Mouse (Mus musculus): ENCODE measurements around the gene Gm45808. TPM values are rescaled to one million over a fixed set of nuclear protein-coding genes. Genes with fewer than 3 reads are reported as not detected.

Gene Gm45808
- polyA plus RNA-seq, 1 experiment from 2014 or later: not detected

- Histone ChIP-seq H3K4me1 (no peaks in the 10 kb centered on the region), H3K27ac (replicated peaks) (no peak overlapping the region), H3K36me3 (peaks cover 100% of the 10 kb centered on the region), H3K4me3 (no peak overlapping the region), H3K27me3 (ENCODE audit: low read depth, poor library complexity, severe bottlenecking) (peaks cover 5% of the 10 kb centered on the region), H3K9me3 (replicated peaks) (no peaks in the 10 kb centered on the region)
- DNase-seq (ENCODE audit: low spot score): no peak
- WGBS: 97% methylated on average over 8 of the region's 8 CpGs
Observed at GRCm38 (mm10) chr7:45426556-45426955, 60.1 kb downstream of the Gm45808 start.

GRCm38 (mm10) chr7:45421194-45421593, 65.4 kb downstream of the Gm45808 start:
- WGBS: 92% methylated on average over 14 of the region's 14 CpGs
- peaks cover 21% of the 10 kb centered on the region for H3K4me1 ChIP-seq
- no peak overlapping the region for H3K4me3 ChIP-seq
- no peak overlapping the region for H3K27ac ChIP-seq (replicated peaks)
- no peaks in the 10 kb centered on the region for H3K9me3 ChIP-seq (replicated peaks)
- H3K27me3 ChIP-seq (ENCODE audit: low read depth, poor library complexity, severe bottlenecking): peaks cover 59% of the 10 kb centered on the region
- H3K36me3 ChIP-seq: peaks cover 63% of the 10 kb centered on the region
- no peak for DNase-seq (ENCODE audit: low spot score)

- 60% methylated on average over 6 of the region's 6 CpGs for WGBS
- H3K4me1 ChIP-seq: peaks cover 24% of the 10 kb centered on the region
- peaks cover 65% of the 10 kb centered on the region for H3K27me3 ChIP-seq (ENCODE audit: low read depth, poor library complexity, severe bottlenecking)
- H3K27ac ChIP-seq (replicated peaks): no peak within 1 kb of the TSS
- DNase-seq (ENCODE audit: low spot score): no peak
- peaks cover 56% of the 10 kb centered on the region for H3K36me3 ChIP-seq
- H3K4me3 ChIP-seq: no peak within 1 kb of the TSS
- H3K9me3 ChIP-seq (replicated peaks): no peaks in the 10 kb centered on the region
Observed at GRCm38 (mm10) chr7:45420615-45420919, 66.0 kb downstream of the Gm45808 start, which contains the start of gene Lhb. TSS of gene Lhb (plus strand) at chr7:45420820.

GRCm38 (mm10) chr7:45419859-45420614, 66.6 kb downstream of the Gm45808 start:
- Histone ChIP-seq H3K9me3 (replicated peaks) (no peaks in the 10 kb centered on the region), H3K27ac (replicated peaks) (no peak overlapping the region), H3K27me3 (ENCODE audit: low read depth, poor library complexity, severe bottlenecking) (peaks cover 70% of the 10 kb centered on the region), H3K4me3 (no peak overlapping the region), H3K4me1 (peaks cover 27% of the 10 kb centered on the region), H3K36me3 (peaks cover 51% of the 10 kb centered on the region)
- 15% methylated on average over 27 of the region's 27 CpGs for WGBS
- no peak for DNase-seq (ENCODE audit: low spot score)

GRCm38 (mm10) chr7:45417962-45418492, 68.6 kb downstream of the Gm45808 start:
- H3K27me3 ChIP-seq (ENCODE audit: low read depth, poor library complexity, severe bottlenecking): peaks cover 90% of the 10 kb centered on the region
- no peak overlapping the region for H3K27ac ChIP-seq (replicated peaks)
- peaks cover 44% of the 10 kb centered on the region for H3K4me1 ChIP-seq
- H3K4me3 ChIP-seq: 0 out of 2 replicates have a peak overlapping the region, but pooled peaks have one; percentile 4
- H3K9me3 ChIP-seq (replicated peaks): no peaks in the 10 kb centered on the region
- H3K36me3 ChIP-seq: peaks cover 31% of the 10 kb centered on the region
- 13% methylated on average over 13 of the region's 13 CpGs for WGBS
- DNase-seq (ENCODE audit: low spot score): no peak

Small RNA genes lying within 50 kb of the gene (microRNA-seq; reads per million reads assigned to microRNA genes)
- 0.90 reads per million for gene Gm22133

Other genes with a start within 250 kb of the Gm45808 start
- gene Cd37, start 247.7 kb downstream of the Gm45808 start, polyA plus RNA-seq (2016; fragmentation: Nextera tagmentation; extraction: Ambion mirVana): 0.43 and 0.65 TPM in 2 replicates
- gene Slc6a16, start 245.7 kb downstream of the Gm45808 start, polyA plus RNA-seq (2016; fragmentation: Nextera tagmentation; extraction: Ambion mirVana): 0.07 TPM in 1 of 2 replicates, not detected in the other
- not detected in 2 replicates for gene Slc6a21, start 209.3 kb downstream of the Gm45808 start, polyA plus RNA-seq (2016; fragmentation: Nextera tagmentation; extraction: Ambion mirVana)
- gene Trpm4, start 153.0 kb downstream of the Gm45808 start, polyA plus RNA-seq (2016; fragmentation: Nextera tagmentation; extraction: Ambion mirVana): 7.0 and 9.6 TPM in 2 replicates
- gene Hrc, start 151.5 kb downstream of the Gm45808 start, polyA plus RNA-seq (2016; fragmentation: Nextera tagmentation; extraction: Ambion mirVana): 0.12 and 0.29 TPM in 2 replicates
- 6.4 and 7.4 TPM in 2 replicates for gene Ppfia3, start 119.8 kb downstream of the Gm45808 start, polyA plus RNA-seq (2016; fragmentation: Nextera tagmentation; extraction: Ambion mirVana)
- gene Lin7b, start 116.2 kb downstream of the Gm45808 start, polyA plus RNA-seq (2016; fragmentation: Nextera tagmentation; extraction: Ambion mirVana): 1.0 and 1.4 TPM in 2 replicates
- gene Snrnp70, start 91.1 kb downstream of the Gm45808 start, polyA plus RNA-seq (2016; fragmentation: Nextera tagmentation; extraction: Ambion mirVana): 254 and 268 TPM in 2 replicates
- not detected in 2 replicates for gene Kcna7, start 81.2 kb downstream of the Gm45808 start, polyA plus RNA-seq (2016; fragmentation: Nextera tagmentation; extraction: Ambion mirVana)
- 0.51 and 0.61 TPM in 2 replicates for gene Ntf5, start 73.1 kb downstream of the Gm45808 start, polyA plus RNA-seq (2016; fragmentation: Nextera tagmentation; extraction: Ambion mirVana)
- not detected in 2 replicates for gene Lhb, start 66.0 kb downstream of the Gm45808 start, polyA plus RNA-seq (2016; fragmentation: Nextera tagmentation; extraction: Ambion mirVana)
- gene Gys1, start 52.0 kb downstream of the Gm45808 start, polyA plus RNA-seq (2016; fragmentation: Nextera tagmentation; extraction: Ambion mirVana): 41.7 and 41.9 TPM in 2 replicates
- 202 and 222 TPM in 2 replicates for gene Ruvbl2, start 48.7 kb downstream of the Gm45808 start, polyA plus RNA-seq (2016; fragmentation: Nextera tagmentation; extraction: Ambion mirVana)
- 5,695 and 6,139 TPM in 2 replicates for gene Ftl1, start 26.9 kb downstream of the Gm45808 start, polyA plus RNA-seq (2016; fragmentation: Nextera tagmentation; extraction: Ambion mirVana)
- 240 and 265 TPM in 2 replicates for gene Bax, start 19.9 kb downstream of the Gm45808 start, polyA plus RNA-seq (2016; fragmentation: Nextera tagmentation; extraction: Ambion mirVana)
- 0.15 and 0.21 TPM in 2 replicates for gene Tulp2, start 4.9 kb downstream of the Gm45808 start, polyA plus RNA-seq (2016; fragmentation: Nextera tagmentation; extraction: Ambion mirVana)
- gene Dhdh, start 2.0 kb upstream of the Gm45808 start, polyA plus RNA-seq (2016; fragmentation: Nextera tagmentation; extraction: Ambion mirVana): 6.0 and 6.8 TPM in 2 replicates
- gene Nucb1, start 23.6 kb upstream of the Gm45808 start, polyA plus RNA-seq (2016; fragmentation: Nextera tagmentation; extraction: Ambion mirVana): 105 and 112 TPM in 2 replicates
- gene Ppp1r15a, start 39.5 kb upstream of the Gm45808 start, polyA plus RNA-seq (2016; fragmentation: Nextera tagmentation; extraction: Ambion mirVana): 15.0 and 18.6 TPM in 2 replicates
- 0.78 and 1.1 TPM in 2 replicates for gene Plekha4, start 39.5 kb upstream of the Gm45808 start, polyA plus RNA-seq (2016; fragmentation: Nextera tagmentation; extraction: Ambion mirVana)
- gene Hsd17b14, start 68.1 kb upstream of the Gm45808 start, polyA plus RNA-seq (2016; fragmentation: Nextera tagmentation; extraction: Ambion mirVana): 0.43 and 0.55 TPM in 2 replicates
- 32.2 and 38.2 TPM in 2 replicates for gene Bcat2, start 83.3 kb upstream of the Gm45808 start, polyA plus RNA-seq (2016; fragmentation: Nextera tagmentation; extraction: Ambion mirVana)
- gene Fgf21, start 128.7 kb upstream of the Gm45808 start, polyA plus RNA-seq (2016; fragmentation: Nextera tagmentation; extraction: Ambion mirVana): not detected in 2 replicates
- gene Fut1, start 130.5 kb upstream of the Gm45808 start, polyA plus RNA-seq (2016; fragmentation: Nextera tagmentation; extraction: Ambion mirVana): not detected in 2 replicates
- gene Izumo1, start 135.0 kb upstream of the Gm45808 start, polyA plus RNA-seq (2016; fragmentation: Nextera tagmentation; extraction: Ambion mirVana): 0.16 TPM in 1 of 2 replicates, not detected in the other
- gene Rasip1, start 140.7 kb upstream of the Gm45808 start, polyA plus RNA-seq (2016; fragmentation: Nextera tagmentation; extraction: Ambion mirVana): 4.8 and 5.5 TPM in 2 replicates
- 2.1 and 3.3 TPM in 2 replicates for gene Mamstr, start 153.2 kb upstream of the Gm45808 start, polyA plus RNA-seq (2016; fragmentation: Nextera tagmentation; extraction: Ambion mirVana)
- gene Fut2, start 179.6 kb upstream of the Gm45808 start, polyA plus RNA-seq (2016; fragmentation: Nextera tagmentation; extraction: Ambion mirVana): 0.05 TPM in 1 of 2 replicates, not detected in the other
- gene Ntn5, start 197.2 kb upstream of the Gm45808 start, polyA plus RNA-seq (2016; fragmentation: Nextera tagmentation; extraction: Ambion mirVana): 0.46 and 0.48 TPM in 2 replicates
- gene Sec1, start 207.6 kb upstream of the Gm45808 start, polyA plus RNA-seq (2016; fragmentation: Nextera tagmentation; extraction: Ambion mirVana): 0.32 and 0.34 TPM in 2 replicates
- 4.6 and 4.9 TPM in 2 replicates for gene Car11, start 213.0 kb upstream of the Gm45808 start, polyA plus RNA-seq (2016; fragmentation: Nextera tagmentation; extraction: Ambion mirVana)
- gene Dbp, start 218.3 kb upstream of the Gm45808 start, polyA plus RNA-seq (2016; fragmentation: Nextera tagmentation; extraction: Ambion mirVana): 2.1 and 2.9 TPM in 2 replicates
- 965 and 1,116 TPM in 2 replicates for gene Rpl18, start 228.6 kb upstream of the Gm45808 start, polyA plus RNA-seq (2016; fragmentation: Nextera tagmentation; extraction: Ambion mirVana)
- gene Sphk2, start 231.2 kb upstream of the Gm45808 start, polyA plus RNA-seq (2016; fragmentation: Nextera tagmentation; extraction: Ambion mirVana): 32.3 and 32.8 TPM in 2 replicates
- 1.7 and 2.0 TPM in 2 replicates for gene Fam83e, start 234.4 kb upstream of the Gm45808 start, polyA plus RNA-seq (2016; fragmentation: Nextera tagmentation; extraction: Ambion mirVana)
- not detected in 2 replicates for gene Spaca4, start 239.0 kb upstream of the Gm45808 start, polyA plus RNA-seq (2016; fragmentation: Nextera tagmentation; extraction: Ambion mirVana)